In the genomic region with DNA sequence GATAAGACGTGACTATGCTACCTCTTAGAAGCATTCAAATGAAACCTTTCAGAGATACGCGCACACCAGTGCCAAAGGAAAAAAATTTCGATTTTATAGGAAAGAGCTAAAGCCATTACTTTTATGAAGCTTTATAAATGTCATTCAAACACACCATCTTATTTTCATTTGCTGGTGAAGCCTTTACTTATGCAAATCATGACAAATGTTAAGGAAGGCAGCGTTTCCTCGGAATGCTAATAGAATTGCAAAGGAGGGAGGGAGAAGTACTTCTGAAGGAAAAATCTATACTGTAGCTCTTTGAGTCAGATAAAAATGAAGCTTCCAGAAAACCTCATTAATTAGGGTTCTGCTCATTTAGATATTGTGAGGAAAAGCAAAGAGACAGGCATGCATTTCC, we compare ENCODE assay signal across 29 mouse cellular contexts. TPM values are rescaled to one million over a fixed set of nuclear protein-coding genes. Genes with fewer than 3 reads are reported as not detected.
DNase-seq lines count a peak whose midpoint lies in the region; ATAC-seq and TF ChIP-seq lines count a peak whose summit lies in the region.
"Had no signal": no experiment of that assay in that cellular context is flagged by ENCODE, and none has a peak within 500 bp of the region (broad histone marks: within the 10 kb centered on the region; RNA-seq: fewer than 3 reads in every experiment).

No protein-coding gene starts in this region.

- TF ChIP-seq CTCF in hindbrain, postnatal 0 days (IDR thresholded peaks at IDR 0.05; ENCODE audit: low read depth): no peak
- no peak for TF ChIP-seq CTCF in brain, embryonic 14.5 days (IDR thresholded peaks at IDR 0.05; ENCODE audit: borderline replicate concordance, extremely low read depth, insufficient read depth, insufficient read length)

- H3K27me3 ChIP-seq in hindbrain, postnatal 0 days (ENCODE audit: insufficient read depth, low read length): no peaks in the 10 kb centered on the region
- H3K27me3 ChIP-seq in hindbrain, embryonic 11.5 days (ENCODE audit: control insufficient read depth, insufficient read depth, low read length): no peaks in the 10 kb centered on the region
- no peaks in the 10 kb centered on the region for H3K27me3 ChIP-seq in midbrain, embryonic 14.5 days (ENCODE audit: control insufficient read depth, insufficient read depth, low read length)
- H3K27me3 ChIP-seq in midbrain, embryonic 16.5 days (ENCODE audit: control insufficient read depth, insufficient read depth, low read depth, low read length): no peaks in the 10 kb centered on the region
- H3K27me3 ChIP-seq: embryonic facial prominence, embryonic 12.5 days; embryonic facial prominence, embryonic 15.5 days; forebrain, embryonic 12.5 days; heart, embryonic 12.5 days; heart, embryonic 15.5 days had no signal

- DNase-seq in hindbrain, postnatal 0 days (ENCODE audit: low spot score): peak; percentile 10
- no peak for DNase-seq in hindbrain, embryonic 11.5 days (ENCODE audit: low spot score)
- DNase-seq in midbrain, embryonic 14.5 days: peak; percentile 46
- DNase-seq in brain, embryonic 14.5 days (ENCODE audit: low read depth): peak; percentile 65
- no peak for DNase-seq in urinary bladder, adult 2 months (ENCODE audit: low spot score)
- DNase-seq: adrenal gland, adult 8-10 months; adrenal gland, postnatal 25 days; cerebellum, adult 2 months; cerebellum, adult 9-11 months; cerebellum, postnatal 25 days; gastrocnemius, postnatal 25 days; heart, adult 18-20 months; heart, postnatal 10 days; heart, postnatal 36 days had no signal

- H3K4me3 ChIP-seq in hindbrain, postnatal 0 days (ENCODE audit: low read length): no peak overlapping the region
- H3K4me3 ChIP-seq in hindbrain, embryonic 11.5 days (ENCODE audit: low read depth, low read length): no peak overlapping the region
- H3K4me3 ChIP-seq in midbrain, embryonic 14.5 days (replicated peaks; ENCODE audit: low read depth, low read length): no peak overlapping the region
- no peak overlapping the region for H3K4me3 ChIP-seq in midbrain, embryonic 16.5 days (ENCODE audit: low read depth, low read length)
- H3K4me3 ChIP-seq: embryonic facial prominence, embryonic 12.5 days; embryonic facial prominence, embryonic 15.5 days; forebrain, embryonic 12.5 days; heart, embryonic 12.5 days; heart, embryonic 15.5 days; hindbrain, embryonic 10.5 days had no signal

- no peak for TF ChIP-seq POLR2A in brain, embryonic 14.5 days (IDR thresholded peaks at IDR 0.05; ENCODE audit: borderline replicate concordance, extremely low read depth, insufficient read depth, insufficient read length, poor library complexity, severe bottlenecking)

- ATAC-seq in hindbrain, postnatal 0 days: no peak
- no peak for ATAC-seq in hindbrain, embryonic 11.5 days (ENCODE audit: low FRiP score)
- ATAC-seq in midbrain, embryonic 14.5 days (ENCODE audit: low FRiP score, low TSS enrichment): no peak
- no peak for ATAC-seq in midbrain, embryonic 16.5 days
- ATAC-seq: activated CD4-positive, CD25-positive, alpha-beta regulatory T cell, adult 4 months; CD4-positive, CD25-positive, alpha-beta regulatory T cell, adult 4 months had no signal

- WGBS in hindbrain, postnatal 0 days: 71% methylated on average over 6 of the region's 6 CpGs
- WGBS in hindbrain, embryonic 11.5 days: 75% methylated on average over 6 of the region's 6 CpGs
- 66% methylated on average over 6 of the region's 6 CpGs for WGBS in midbrain, embryonic 14.5 days
- WGBS in midbrain, embryonic 16.5 days: 61% methylated on average over 6 of the region's 6 CpGs

- H3K4me2 ChIP-seq in hindbrain, postnatal 0 days (ENCODE audit: low read depth, low read length): no peak overlapping the region
- no peak overlapping the region for H3K4me2 ChIP-seq in hindbrain, embryonic 11.5 days (replicated peaks; ENCODE audit: low read depth, low read length)
- no peak overlapping the region for H3K4me2 ChIP-seq in midbrain, embryonic 14.5 days (ENCODE audit: low read length)
- no peak overlapping the region for H3K4me2 ChIP-seq in midbrain, embryonic 16.5 days (ENCODE audit: low read length)
- H3K4me2 ChIP-seq: embryonic facial prominence, embryonic 12.5 days; embryonic facial prominence, embryonic 15.5 days; forebrain, embryonic 12.5 days; heart, embryonic 12.5 days; heart, embryonic 15.5 days; hindbrain, embryonic 14.5 days had no signal

- H3K36me3 ChIP-seq in hindbrain, postnatal 0 days (ENCODE audit: insufficient read depth, low read length): no peaks in the 10 kb centered on the region
- no peaks in the 10 kb centered on the region for H3K36me3 ChIP-seq in hindbrain, embryonic 11.5 days (ENCODE audit: control insufficient read depth, insufficient read depth, low read length)
- no peaks in the 10 kb centered on the region for H3K36me3 ChIP-seq in midbrain, embryonic 14.5 days (ENCODE audit: control insufficient read depth, insufficient read depth, low read length)
- H3K36me3 ChIP-seq in midbrain, embryonic 16.5 days (ENCODE audit: control insufficient read depth, insufficient read depth, low read length): no peaks in the 10 kb centered on the region
- H3K36me3 ChIP-seq: embryonic facial prominence, embryonic 12.5 days; embryonic facial prominence, embryonic 15.5 days; forebrain, embryonic 12.5 days; heart, embryonic 12.5 days; heart, embryonic 15.5 days; hindbrain, embryonic 10.5 days had no signal

- no peaks in the 10 kb centered on the region for H3K4me1 ChIP-seq in hindbrain, postnatal 0 days (ENCODE audit: insufficient read depth, low read length)
- no peaks in the 10 kb centered on the region for H3K4me1 ChIP-seq in hindbrain, embryonic 11.5 days (replicated peaks; ENCODE audit: control insufficient read depth, insufficient read depth, low read length)
- H3K4me1 ChIP-seq in midbrain, embryonic 14.5 days (ENCODE audit: control insufficient read depth, insufficient read depth, low read length): no peaks in the 10 kb centered on the region
- 0 out of 2 replicates have a peak, but pooled peaks cover 4% of the 10 kb centered on the region for H3K4me1 ChIP-seq in midbrain, embryonic 16.5 days (ENCODE audit: control insufficient read depth, insufficient read depth, low read length)
- H3K4me1 ChIP-seq: embryonic facial prominence, embryonic 12.5 days; embryonic facial prominence, embryonic 15.5 days; forebrain, embryonic 12.5 days; heart, embryonic 12.5 days; heart, embryonic 15.5 days; hindbrain, embryonic 10.5 days had no signal

- no peaks in the 10 kb centered on the region for H3K9me3 ChIP-seq in hindbrain, postnatal 0 days (ENCODE audit: low read length)
- H3K9me3 ChIP-seq in hindbrain, embryonic 11.5 days (ENCODE audit: control insufficient read depth, low read length): no peaks in the 10 kb centered on the region
- H3K9me3 ChIP-seq in midbrain, embryonic 14.5 days (ENCODE audit: control insufficient read depth, low read length): no peaks in the 10 kb centered on the region
- H3K9me3 ChIP-seq in midbrain, embryonic 16.5 days (replicated peaks; ENCODE audit: control insufficient read depth, low read length, poor library complexity, severe bottlenecking): no peaks in the 10 kb centered on the region
- H3K9me3 ChIP-seq: embryonic facial prominence, embryonic 12.5 days; embryonic facial prominence, embryonic 15.5 days; forebrain, embryonic 12.5 days; heart, embryonic 12.5 days; heart, embryonic 15.5 days; hindbrain, embryonic 10.5 days had no signal

- no peak overlapping the region for H3K9ac ChIP-seq in hindbrain, postnatal 0 days (replicated peaks; ENCODE audit: low read length)
- no peak overlapping the region for H3K9ac ChIP-seq in hindbrain, embryonic 11.5 days (ENCODE audit: low read depth, low read length)
- no peak overlapping the region for H3K9ac ChIP-seq in midbrain, embryonic 14.5 days (replicated peaks; ENCODE audit: low read length)
- H3K9ac ChIP-seq in midbrain, embryonic 16.5 days (ENCODE audit: low read depth, low read length): no peak overlapping the region
- H3K9ac ChIP-seq: embryonic facial prominence, embryonic 12.5 days; embryonic facial prominence, embryonic 15.5 days; forebrain, embryonic 12.5 days; heart, embryonic 12.5 days; heart, embryonic 15.5 days; hindbrain, embryonic 14.5 days had no signal

- no peak overlapping the region for H3K27ac ChIP-seq in hindbrain, postnatal 0 days
- H3K27ac ChIP-seq in hindbrain, embryonic 11.5 days (ENCODE audit: low read depth, low read length): no peak overlapping the region
- H3K27ac ChIP-seq in midbrain, embryonic 14.5 days (replicated peaks; ENCODE audit: low read depth, low read length): no peak overlapping the region
- H3K27ac ChIP-seq in midbrain, embryonic 16.5 days (ENCODE audit: low read length): no peak overlapping the region
- H3K27ac ChIP-seq: embryonic facial prominence, embryonic 12.5 days; embryonic facial prominence, embryonic 15.5 days; forebrain, embryonic 12.5 days; heart, embryonic 15.5 days; hindbrain, embryonic 10.5 days; hindbrain, embryonic 14.5 days had no signal

RNA-seq across cellular contexts. Expression of gene Trim42, which starts 13.3 kb away (rescaled TPM):
- not detected in 2 replicates for total RNA-seq in hindbrain, postnatal 0 days (2014; rRNA removed)
- polyA plus RNA-seq in hindbrain, postnatal 0 days (2015; fragmentation: Nextera tagmentation; extraction: Ambion mirVana): not detected in 2 replicates
- not detected in 2 replicates for polyA plus RNA-seq in hindbrain, embryonic 11.5 days (2014; fragmentation: Nextera tagmentation; extraction: Ambion mirVana)
- not detected in 2 replicates for polyA plus RNA-seq in midbrain, embryonic 14.5 days (2014; fragmentation: Nextera tagmentation; extraction: Ambion mirVana)
- not detected in 2 replicates for polyA plus RNA-seq in midbrain, embryonic 16.5 days (2015; fragmentation: Nextera tagmentation; extraction: Ambion mirVana)
- polyA plus RNA-seq in brain, embryonic 14.5 days (2012; rRNA removed): not detected in 2 replicates
- not detected in 2 replicates for polyA plus RNA-seq in urinary bladder, adult 2 months (2012; rRNA removed)
- total RNA-seq: adrenal gland, adult 8-10 months; adrenal gland, postnatal 25 days; common myeloid progenitor, adult 5-6 weeks; gastrocnemius, adult 8-10 months; gastrocnemius, postnatal 25 days; heart, adult 18-20 months; heart, postnatal 10 days; heart, postnatal 36 days; MEL had no signal
- polyA plus RNA-seq: activated CD4-positive, CD25-positive, alpha-beta regulatory T cell, adult 4 months; C2C12; CD4-positive, CD25-positive, alpha-beta regulatory T cell, adult 4 months; cerebellum, adult 2 months; embryonic facial prominence, embryonic 12.5 days; embryonic facial prominence, embryonic 15.5 days; forebrain, embryonic 12.5 days; heart, embryonic 12.5 days; heart, embryonic 15.5 days; hindbrain, embryonic 10.5 days; hindbrain, embryonic 14.5 days; intestine, embryonic 14.5 days had no signal

Comparison
In these comparisons a context has a peak if more than half of its experiments do, and no peak if none do; other contexts are left out.
1. DNase-seq: peak in hindbrain, postnatal 0 days (single experiment), midbrain, embryonic 14.5 days (single experiment) and brain, embryonic 14.5 days (single experiment); none in hindbrain, embryonic 11.5 days (single experiment) and urinary bladder, adult 2 months (single experiment).